In genomic region chr17:9631081-9631480, GRCm38 (mm10) we compare ENCODE assay signal across 29 mouse cellular contexts. TPM values are rescaled to one million over a fixed set of nuclear protein-coding genes. Genes with fewer than 3 reads are reported as not detected.
DNase-seq lines count a peak whose midpoint lies in the region; ATAC-seq and TF ChIP-seq lines count a peak whose summit lies in the region.
"Had no signal": no experiment of that assay in that cellular context is flagged by ENCODE, and none has a peak within 500 bp of the region (broad histone marks: within the 10 kb centered on the region; RNA-seq: fewer than 3 reads in every experiment).

No protein-coding gene starts in this region.

- H3K9ac ChIP-seq in forebrain, embryonic 13.5 days, result no peak overlapping the region
- H3K9ac ChIP-seq in midbrain, embryonic 16.5 days (ENCODE audit: low read depth, low read length), result no peak overlapping the region
- no peak overlapping the region for H3K9ac ChIP-seq in midbrain, postnatal 0 days (replicated peaks; ENCODE audit: low read length, poor library complexity, severe bottlenecking)
- H3K9ac ChIP-seq: forebrain, embryonic 12.5 days; heart, embryonic 13.5 days; limb, embryonic 15.5 days; liver, embryonic 15.5 days had no signal

- H3K36me3 ChIP-seq in forebrain, embryonic 10.5 days (replicated peaks), result no peaks in the 10 kb centered on the region
- H3K36me3 ChIP-seq in forebrain, embryonic 13.5 days (ENCODE audit: poor library complexity, severe bottlenecking), result no peaks in the 10 kb centered on the region
- H3K36me3 ChIP-seq in midbrain, embryonic 10.5 days, result no peaks in the 10 kb centered on the region
- no peaks in the 10 kb centered on the region for H3K36me3 ChIP-seq in midbrain, embryonic 16.5 days (ENCODE audit: control insufficient read depth, insufficient read depth, low read length)
- no peaks in the 10 kb centered on the region for H3K36me3 ChIP-seq in midbrain, postnatal 0 days (ENCODE audit: insufficient read depth, low read length)
- H3K36me3 ChIP-seq: forebrain, embryonic 12.5 days; heart, embryonic 13.5 days; limb, embryonic 15.5 days; liver, embryonic 15.5 days had no signal

- H3K4me2 ChIP-seq in forebrain, embryonic 13.5 days, result no peak overlapping the region
- H3K4me2 ChIP-seq in midbrain, embryonic 16.5 days (ENCODE audit: low read length), result no peak overlapping the region
- H3K4me2 ChIP-seq in midbrain, postnatal 0 days (ENCODE audit: low read depth, low read length, poor library complexity, severe bottlenecking), result no peak overlapping the region
- H3K4me2 ChIP-seq: forebrain, embryonic 12.5 days; heart, embryonic 13.5 days; limb, embryonic 15.5 days; liver, embryonic 15.5 days had no signal

- no peaks in the 10 kb centered on the region for H3K27me3 ChIP-seq in forebrain, embryonic 10.5 days (ENCODE audit: poor library complexity, severe bottlenecking)
- no peaks in the 10 kb centered on the region for H3K27me3 ChIP-seq in forebrain, embryonic 13.5 days
- no peaks in the 10 kb centered on the region for H3K27me3 ChIP-seq in midbrain, embryonic 10.5 days (ENCODE audit: low read depth, poor library complexity, severe bottlenecking)
- H3K27me3 ChIP-seq in midbrain, embryonic 16.5 days (ENCODE audit: control insufficient read depth, insufficient read depth, low read depth, low read length), result no peaks in the 10 kb centered on the region
- H3K27me3 ChIP-seq in midbrain, postnatal 0 days (ENCODE audit: insufficient read depth, low read length), result no peaks in the 10 kb centered on the region
- H3K27me3 ChIP-seq: forebrain, embryonic 12.5 days; heart, embryonic 13.5 days; limb, embryonic 15.5 days; liver, embryonic 15.5 days had no signal

- WGBS in forebrain, embryonic 10.5 days, result 78% methylated on average over 1 of the region's 1 CpGs
- 47% methylated on average over 1 of the region's 1 CpGs for WGBS in forebrain, embryonic 13.5 days
- WGBS in midbrain, embryonic 10.5 days, result 77% methylated on average over 1 of the region's 1 CpGs
- 46% methylated on average over 1 of the region's 1 CpGs for WGBS in midbrain, embryonic 16.5 days
- WGBS in midbrain, postnatal 0 days, result 50% methylated on average over 1 of the region's 1 CpGs

- no peak for ATAC-seq in forebrain, embryonic 13.5 days
- ATAC-seq in midbrain, embryonic 16.5 days, result no peak
- no peak for ATAC-seq in midbrain, postnatal 0 days (ENCODE audit: low FRiP score)

- no peak for DNase-seq in forebrain, embryonic 10.5 days (ENCODE audit: extremely low spot score, low spot score)
- peak; percentile 31 for DNase-seq in midbrain, embryonic 10.5 days (ENCODE audit: low spot score)
- DNase-seq in embryo, embryonic 10.5 days (ENCODE audit: low spot score), result peak; percentile 48
- peak; percentile 28 for DNase-seq in midbrain, postnatal 0 days (ENCODE audit: low spot score)
- no peak for DNase-seq in gastrocnemius, postnatal 14 days
- no peak for DNase-seq in urinary bladder, postnatal 25 days (ENCODE audit: low spot score)
- DNase-seq: kidney, adult 8-10 months; kidney, postnatal 14 days; right cerebral cortex, postnatal 4 days had no signal

- no peak overlapping the region for H3K4me3 ChIP-seq in forebrain, embryonic 10.5 days
- no peak overlapping the region for H3K4me3 ChIP-seq in forebrain, embryonic 13.5 days
- no peak overlapping the region for H3K4me3 ChIP-seq in midbrain, embryonic 10.5 days
- no peak overlapping the region for H3K4me3 ChIP-seq in midbrain, embryonic 16.5 days (ENCODE audit: low read depth, low read length)
- no peak overlapping the region for H3K4me3 ChIP-seq in midbrain, postnatal 0 days (ENCODE audit: low read depth, low read length)
- H3K4me3 ChIP-seq: forebrain, embryonic 12.5 days; heart, embryonic 13.5 days; limb, embryonic 15.5 days; liver, embryonic 15.5 days had no signal

- H3K27ac ChIP-seq in forebrain, embryonic 10.5 days, result peak overlapping the region; percentile 40; the same call in 1 of the 2 replicates
- no peak overlapping the region for H3K27ac ChIP-seq in forebrain, embryonic 13.5 days
- H3K27ac ChIP-seq in midbrain, embryonic 10.5 days (replicated peaks), result peak overlapping the region; percentile 55; the same call in 1 of the 2 replicates
- H3K27ac ChIP-seq in midbrain, embryonic 16.5 days (ENCODE audit: low read length), result no peak overlapping the region
- H3K27ac ChIP-seq in midbrain, postnatal 0 days (ENCODE audit: low read depth, low read length), result no peak overlapping the region
- H3K27ac ChIP-seq: heart, embryonic 13.5 days; limb, embryonic 15.5 days; liver, embryonic 15.5 days; macrophage had no signal

- no peaks in the 10 kb centered on the region for H3K9me3 ChIP-seq in forebrain, embryonic 10.5 days
- no peaks in the 10 kb centered on the region for H3K9me3 ChIP-seq in forebrain, embryonic 13.5 days (replicated peaks)
- H3K9me3 ChIP-seq in midbrain, embryonic 10.5 days (replicated peaks), result no peaks in the 10 kb centered on the region
- H3K9me3 ChIP-seq in midbrain, embryonic 16.5 days (replicated peaks; ENCODE audit: control insufficient read depth, low read length, poor library complexity, severe bottlenecking), result no peaks in the 10 kb centered on the region
- H3K9me3 ChIP-seq in midbrain, postnatal 0 days (ENCODE audit: low read length), result no peaks in the 10 kb centered on the region
- H3K9me3 ChIP-seq: forebrain, embryonic 12.5 days; heart, embryonic 13.5 days; limb, embryonic 15.5 days; liver, embryonic 15.5 days had no signal

- intact Hi-C loops in gastrocnemius, postnatal 14 days (cut with DNase I; ENCODE audit: low total_unique reads), result no loop called here

- peaks cover 23% of the 10 kb centered on the region for H3K4me1 ChIP-seq in forebrain, embryonic 10.5 days
- peaks cover 15% of the 10 kb centered on the region for H3K4me1 ChIP-seq in forebrain, embryonic 13.5 days
- H3K4me1 ChIP-seq in midbrain, embryonic 10.5 days, result peaks cover 32% of the 10 kb centered on the region
- no peaks in the 10 kb centered on the region for H3K4me1 ChIP-seq in midbrain, embryonic 16.5 days (ENCODE audit: control insufficient read depth, insufficient read depth, low read length)
- no peaks in the 10 kb centered on the region for H3K4me1 ChIP-seq in midbrain, postnatal 0 days (ENCODE audit: insufficient read depth, low read length)
- H3K4me1 ChIP-seq: heart, embryonic 13.5 days; limb, embryonic 15.5 days; liver, embryonic 15.5 days had no signal

- no peak for TF ChIP-seq CTCF in midbrain, postnatal 0 days (IDR thresholded peaks at IDR 0.05)

RNA-seq across cellular contexts. Expression of gene Pabpc6, which starts 38.4 kb away (rescaled TPM):
- polyA plus RNA-seq in forebrain, embryonic 10.5 days (2016; fragmentation: Nextera tagmentation; extraction: Ambion mirVana), result not detected in 2 replicates
- polyA plus RNA-seq in forebrain, embryonic 13.5 days (2015; fragmentation: Nextera tagmentation; extraction: Ambion mirVana), result not detected in 2 replicates
- polyA plus RNA-seq in midbrain, embryonic 10.5 days (2016; fragmentation: Nextera tagmentation; extraction: Ambion mirVana), result not detected in 2 replicates
- not detected in 2 replicates for polyA plus RNA-seq in midbrain, embryonic 16.5 days (2015; fragmentation: Nextera tagmentation; extraction: Ambion mirVana)
- not detected in 2 replicates for total RNA-seq in midbrain, postnatal 0 days (2014; rRNA removed)
- polyA plus RNA-seq in midbrain, postnatal 0 days (2015; fragmentation: Nextera tagmentation; extraction: Ambion mirVana), result not detected in 2 replicates
- total RNA-seq in gastrocnemius, postnatal 14 days (2021), result not detected
- total RNA-seq: adrenal gland, adult 18-20 months; adrenal gland, postnatal 4 days; gastrocnemius, adult 18-20 months; granulocyte monocyte progenitor cell, adult 5-6 weeks; heart, postnatal 25 days; layer of hippocampus, adult 8-10 months; left cerebral cortex, adult 18-20 months; left cerebral cortex, postnatal 36 days; MEL had no signal
- polyA plus RNA-seq: cerebellum, adult 2 months; cortical plate, adult 2 months; forebrain, embryonic 12.5 days; heart, embryonic 13.5 days; intestine, embryonic 14.5 days; limb, embryonic 15.5 days; liver, embryonic 15.5 days; lung, embryonic 16.5 days; macrophage had no signal

Comparison
In these comparisons a context has a peak if more than half of its experiments do, and no peak if none do; other contexts are left out.
1. H3K27ac ChIP-seq: peak in forebrain, embryonic 10.5 days (single experiment) and midbrain, embryonic 10.5 days (single experiment); none in forebrain, embryonic 13.5 days (single experiment), midbrain, embryonic 16.5 days (single experiment) and midbrain, postnatal 0 days (single experiment).
2. DNase-seq: peak in midbrain, embryonic 10.5 days (single experiment), embryo, embryonic 10.5 days (single experiment) and midbrain, postnatal 0 days (single experiment); none in forebrain, embryonic 10.5 days (single experiment), gastrocnemius, postnatal 14 days (single experiment) and urinary bladder, postnatal 25 days (single experiment).